Mouse (Mus musculus) myocyte (in vitro differentiated cells): ENCODE measurements around the gene Fars2. TPM values are rescaled to one million over a fixed set of nuclear protein-coding genes. Genes with fewer than 3 reads are reported as not detected.

ENCODE experiments used
- H3K27me3 ChIP-seq: one replicate; pipeline ENCODE4 v1.6.1; 2011; ENCODE audit not compliant: control insufficient read depth, insufficient read depth, insufficient read length
- H3K36me3 ChIP-seq: one replicate; pipeline ENCODE4 v1.6.1; 2011; ENCODE audit not compliant: control insufficient read depth, insufficient read depth
- H3K4me2 ChIP-seq: one replicate; pipeline ENCODE4 v1.6.1; 2011; ENCODE audit warnings: low read depth, control low read depth
- H3K4me3 ChIP-seq: one replicate; pipeline ENCODE4 v1.5.1; 2011; ENCODE audit warnings: mild to moderate bottlenecking, control low read depth, moderate library complexity
- H3K79me2 ChIP-seq: one replicate; pipeline ENCODE4 v1.6.1; 2011; ENCODE audit not compliant: control insufficient read depth, insufficient read depth
- H3ac ChIP-seq: one replicate; pipeline ENCODE4 v1.6.1; 2011; ENCODE audit not compliant: control insufficient read depth, insufficient read length
- CEBPB ChIP-seq: IDR thresholded peaks from 2 replicates; pipeline ENCODE4 v1.6.1; 2011; ENCODE audit warnings: mild to moderate bottlenecking, moderate library complexity; ENCODE audit not compliant: poor library complexity, insufficient read depth, severe bottlenecking
- E2F4 ChIP-seq: IDR thresholded peaks from one replicate; pipeline ENCODE4 v1.6.1; 2011; ENCODE audit warnings: mild to moderate bottlenecking, control low read depth, moderate library complexity; ENCODE audit not compliant: insufficient read depth
- MAX ChIP-seq: IDR thresholded peaks from one replicate; pipeline ENCODE4 v1.6.1; 2011; ENCODE audit warnings: low read depth, mild to moderate bottlenecking, control low read depth
- MYOD1 ChIP-seq, 3 experiments: IDR thresholded peaks; one replicate each; pipeline ENCODE4 v1.6.1; 2011; ENCODE audit warnings: control low read depth in 2 of 3, low read depth in 2 of 3, mild to moderate bottlenecking in 2 of 3, moderate library complexity in 1 of 3; ENCODE audit not compliant: insufficient read length in 2 of 3, control insufficient read depth in 1 of 3
- MYOG ChIP-seq, 3 experiments: IDR thresholded peaks; one replicate each; pipeline ENCODE4 v1.6.1; 2011; ENCODE audit warnings: control low read depth in 2 of 3, low read depth in 2 of 3, mild to moderate bottlenecking in 2 of 3; ENCODE audit not compliant: insufficient read length in 2 of 3, control insufficient read depth in 1 of 3, insufficient read depth in 1 of 3
- POLR2A ChIP-seq: IDR thresholded peaks from one replicate; pipeline ENCODE4 v1.6.1; 2011; ENCODE audit warnings: low read depth, mild to moderate bottlenecking, control low read depth, moderate library complexity; ENCODE audit not compliant: insufficient read length
- POLR2AphosphoS2 ChIP-seq: IDR thresholded peaks from one replicate; pipeline ENCODE4 v1.6.1; 2011; ENCODE audit warnings: low read depth, control low read depth; ENCODE audit not compliant: insufficient read length
- REST ChIP-seq: IDR thresholded peaks from one replicate; pipeline ENCODE4 v1.6.1; 2011; ENCODE audit warnings: mild to moderate bottlenecking, control low read depth, moderate library complexity; ENCODE audit not compliant: insufficient read depth, insufficient read length
- SRF ChIP-seq: IDR thresholded peaks from one replicate; pipeline ENCODE4 v1.6.1; 2011; ENCODE audit warnings: low read depth; ENCODE audit not compliant: control insufficient read depth, insufficient read length
- TCF12 ChIP-seq: IDR thresholded peaks from one replicate; pipeline ENCODE4 v1.6.1; 2011; ENCODE audit warnings: mild to moderate bottlenecking, control low read depth; ENCODE audit not compliant: poor library complexity, insufficient read depth, severe bottlenecking
- TCF3 ChIP-seq: IDR thresholded peaks from one replicate; pipeline ENCODE4 v1.6.1; 2011; ENCODE audit warnings: low read depth, control low read depth; ENCODE audit not compliant: insufficient read length
- USF1 ChIP-seq: IDR thresholded peaks from one replicate; pipeline ENCODE4 v1.6.1; 2011; ENCODE audit warnings: low read depth, mild to moderate bottlenecking, control low read depth, moderate library complexity
- polyA plus RNA-seq: library from polyadenylated mRNA; unstranded; fragments of >200 nt; fragmentation: generic; extraction: Trizol; gene quantifications from one replicate; pipeline ENCODE4 v1.2.1, GENCODE M21; 2012; ENCODE audit warnings: missing spikeins

Gene Fars2
- polyA plus RNA-seq, 1 experiment = 53.6 TPM

DNA sequence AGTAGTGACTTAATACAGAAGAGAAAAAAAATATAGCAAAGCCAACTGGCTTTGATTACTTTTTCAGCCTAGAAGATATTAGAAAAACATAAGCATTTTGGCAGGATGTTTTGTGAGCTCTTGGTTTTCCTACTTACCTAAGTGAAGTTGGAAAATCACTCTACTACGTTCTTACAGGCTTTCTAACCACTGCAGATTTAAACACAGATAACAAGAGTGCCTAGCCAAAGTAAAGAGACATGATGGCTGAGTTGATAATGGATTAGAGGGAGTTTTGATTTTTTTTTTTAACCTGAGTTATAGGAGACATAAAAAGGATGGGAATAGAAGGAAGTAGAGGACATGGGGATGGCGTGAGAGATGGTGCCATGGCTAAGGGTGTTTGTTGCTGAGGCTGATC, 350.6 kb downstream of the Fars2 start:
- H3K79me2 ChIP-seq = no peaks in the 10 kb centered on the region
- H3K27me3 ChIP-seq = no peaks in the 10 kb centered on the region
- no peaks in the 10 kb centered on the region for H3K36me3 ChIP-seq
- H3ac ChIP-seq = no peak overlapping the region
- no peak overlapping the region for H3K4me3 ChIP-seq
- no peak overlapping the region for H3K4me2 ChIP-seq
- TF ChIP-seq MAX = no peak
- TF ChIP-seq USF1 = no peak
- no peak for TF ChIP-seq E2F4
- no peak for TF ChIP-seq POLR2AphosphoS2
- TF ChIP-seq MYOG (IDR thresholded peaks at IDR 0.05; ENCODE audit: control insufficient read depth in 1 of 3, insufficient read depth in 1 of 3, insufficient read length in 2 of 3, low read depth in 2 of 3) = no peak
- TF ChIP-seq TCF3 = no peak
- no peak for TF ChIP-seq CEBPB
- no peak for TF ChIP-seq TCF12
- TF ChIP-seq SRF = no peak
- TF ChIP-seq REST = no peak
- no peak for TF ChIP-seq MYOD1 (IDR thresholded peaks at IDR 0.05; ENCODE audit: control insufficient read depth in 1 of 3, insufficient read length in 2 of 3, low read depth in 2 of 3)
- no peak for TF ChIP-seq POLR2A

DNA sequence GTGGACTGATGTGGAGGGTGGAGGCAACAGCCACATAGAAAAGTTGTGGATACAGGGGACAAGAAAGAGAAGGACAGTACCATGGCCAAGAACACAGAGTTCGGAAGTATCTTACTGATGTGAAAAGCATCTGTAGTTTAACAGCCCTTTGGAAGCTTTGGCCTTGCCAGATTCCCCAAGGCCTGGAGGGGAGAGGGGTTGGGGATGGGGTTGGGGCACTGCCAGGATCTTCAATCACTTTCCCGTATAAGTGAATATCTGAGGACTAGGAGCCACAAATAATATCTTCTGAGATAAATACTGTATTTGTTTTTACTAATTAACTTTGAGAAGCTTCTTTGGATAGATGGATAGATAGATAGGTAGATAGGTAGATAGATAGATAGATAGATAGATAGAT, 351.8 kb downstream of the Fars2 start:
- TF ChIP-seq POLR2AphosphoS2 (no peak), USF1 (no peak), SRF (no peak), TCF3 (no peak), E2F4 (no peak), CEBPB (no peak), TCF12 (no peak), POLR2A (no peak), MYOG (IDR thresholded peaks at IDR 0.05; ENCODE audit: control insufficient read depth in 1 of 3, insufficient read depth in 1 of 3, insufficient read length in 2 of 3, low read depth in 2 of 3) (no peak), MAX (no peak), MYOD1 (IDR thresholded peaks at IDR 0.05; ENCODE audit: control insufficient read depth in 1 of 3, insufficient read length in 2 of 3, low read depth in 2 of 3) (no peak), REST (no peak)

DNA sequence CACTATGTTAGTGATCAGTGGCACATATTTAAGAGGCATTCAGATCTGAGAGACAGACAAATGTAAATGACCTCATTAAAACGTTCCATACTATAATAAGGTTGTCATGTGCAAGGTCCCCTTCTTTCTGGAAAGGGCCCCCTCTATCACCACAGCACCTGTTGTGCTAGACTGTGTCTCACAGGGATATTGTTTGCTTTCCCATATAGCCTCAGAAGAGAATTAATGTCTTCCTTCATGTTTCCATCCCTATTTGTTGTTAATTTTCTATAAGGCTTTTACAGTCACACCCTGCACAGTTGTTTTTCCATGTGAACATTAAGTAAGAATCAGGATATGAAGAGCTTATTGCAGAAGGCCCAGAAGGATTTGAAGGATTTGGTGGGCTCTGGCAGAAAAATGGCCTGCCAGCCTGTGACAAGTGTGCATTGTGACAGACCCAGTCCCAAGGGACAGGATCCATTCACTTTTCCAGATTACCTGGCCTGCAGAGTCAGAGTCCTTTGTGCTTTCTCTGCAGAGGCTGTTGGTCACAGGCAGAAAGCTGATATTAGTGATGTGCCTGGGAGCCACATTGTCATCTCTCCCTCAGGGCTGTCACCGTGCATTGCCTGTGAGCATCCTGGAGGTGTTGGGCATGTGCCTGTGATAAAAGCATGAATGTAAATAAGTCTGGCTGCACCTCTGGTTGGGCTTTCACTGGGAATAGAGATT, 352.4 kb downstream of the Fars2 start:
- Histone ChIP-seq H3K4me2 (no peak overlapping the region), H3ac (no peak overlapping the region), H3K79me2 (no peaks in the 10 kb centered on the region), H3K4me3 (no peak overlapping the region), H3K27me3 (no peaks in the 10 kb centered on the region), H3K36me3 (no peaks in the 10 kb centered on the region)
- TF ChIP-seq MYOD1 (IDR thresholded peaks at IDR 0.05; ENCODE audit: control insufficient read depth in 1 of 3, insufficient read length in 2 of 3, low read depth in 2 of 3) (no peak), MAX (no peak), REST (no peak), TCF3 (no peak), SRF (no peak), TCF12 (no peak), POLR2A (no peak), E2F4 (no peak), USF1 (no peak), MYOG (IDR thresholded peaks at IDR 0.05; ENCODE audit: control insufficient read depth in 1 of 3, insufficient read depth in 1 of 3, insufficient read length in 2 of 3, low read depth in 2 of 3) (no peak), CEBPB (no peak), POLR2AphosphoS2 (no peak)

More for the DNA sequence above, 351.8 kb downstream of the Fars2 start:
- H3ac ChIP-seq = no peak overlapping the region
- no peaks in the 10 kb centered on the region for H3K36me3 ChIP-seq
- H3K79me2 ChIP-seq = no peaks in the 10 kb centered on the region
- no peaks in the 10 kb centered on the region for H3K27me3 ChIP-seq
- H3K4me2 ChIP-seq = no peak overlapping the region
- no peak overlapping the region for H3K4me3 ChIP-seq

DNA sequence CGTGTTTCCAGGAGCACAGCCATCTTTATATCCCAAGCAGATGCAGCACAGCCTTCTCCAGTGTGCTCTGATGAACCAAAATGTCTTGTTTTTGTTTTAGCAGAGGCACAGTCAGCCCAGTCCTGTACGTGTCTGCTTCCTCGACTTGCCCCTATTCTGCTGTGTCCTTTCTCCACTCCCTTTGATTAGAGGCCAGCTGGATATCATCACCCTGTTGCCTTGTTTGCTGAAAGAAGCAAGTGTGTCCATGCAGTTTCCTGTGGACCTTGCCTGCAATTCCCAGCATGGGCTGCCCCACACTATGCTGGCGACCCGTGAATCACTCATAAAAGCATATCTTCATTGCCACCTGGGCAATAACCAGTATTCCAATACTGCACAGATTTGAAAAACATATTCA, 360.4 kb downstream of the Fars2 start:
- no peak overlapping the region for H3K4me3 ChIP-seq
- no peaks in the 10 kb centered on the region for H3K36me3 ChIP-seq
- no peak overlapping the region for H3K4me2 ChIP-seq
- TF ChIP-seq SRF = no peak
- H3K79me2 ChIP-seq = no peaks in the 10 kb centered on the region
- no peak overlapping the region for H3ac ChIP-seq
- H3K27me3 ChIP-seq = no peaks in the 10 kb centered on the region

DNA sequence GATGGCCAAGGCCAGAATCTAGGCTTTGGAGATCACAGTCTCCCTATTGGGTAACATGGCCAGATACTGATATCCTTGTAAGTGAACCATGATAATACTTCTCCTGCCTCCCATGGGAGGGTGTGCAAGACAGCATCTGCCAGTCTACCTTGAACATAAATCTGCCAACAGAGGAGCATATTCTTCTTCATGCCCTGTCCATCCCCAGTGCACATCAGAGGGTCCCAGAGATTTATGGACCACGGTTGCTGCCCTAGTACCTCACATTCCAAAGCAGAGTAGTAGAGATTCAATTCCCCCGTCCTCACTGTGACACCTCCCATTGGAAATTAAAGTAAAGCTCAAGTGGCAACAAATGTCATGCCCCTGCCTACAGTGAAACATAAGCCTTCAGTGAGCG, 361.0 kb downstream of the Fars2 start:
- Histone ChIP-seq H3K4me2 (no peak overlapping the region), H3K27me3 (no peaks in the 10 kb centered on the region), H3K79me2 (no peaks in the 10 kb centered on the region), H3K4me3 (no peak overlapping the region), H3K36me3 (no peaks in the 10 kb centered on the region), H3ac (no peak overlapping the region)
- TF ChIP-seq POLR2A (no peak), MAX (no peak), POLR2AphosphoS2 (no peak), TCF3 (no peak), USF1 (no peak), E2F4 (no peak), SRF (no peak), REST (no peak), CEBPB (no peak), TCF12 (no peak), MYOG (IDR thresholded peaks at IDR 0.05; ENCODE audit: control insufficient read depth in 1 of 3, insufficient read depth in 1 of 3, insufficient read length in 2 of 3, low read depth in 2 of 3) (no peak), MYOD1 (IDR thresholded peaks at IDR 0.05; ENCODE audit: control insufficient read depth in 1 of 3, insufficient read length in 2 of 3, low read depth in 2 of 3) (no peak)
